Mouse (Mus musculus): ENCODE data around the gene Plin1. TPM values are rescaled to one million over a fixed set of nuclear protein-coding genes. Genes with fewer than 3 reads are reported as not detected.

The Plin1 gene
- polyA plus RNA-seq, 1 experiment from 2014 or later = not detected

- no peak for ATAC-seq (ENCODE audit: low read depth)
- Histone ChIP-seq H3K27ac (replicated peaks) (no peak overlapping the region), H3K9me3 (no peaks in the 10 kb centered on the region), H3K27me3 (no peaks in the 10 kb centered on the region), H3K9ac (no peak overlapping the region), H3K4me2 (no peak overlapping the region), H3K4me3 (no peak overlapping the region), H3K36me3 (no peaks in the 10 kb centered on the region), H3K4me1 (replicated peaks) (no peaks in the 10 kb centered on the region)
- 55% methylated on average over 2 of the region's 2 CpGs for WGBS
These were observed 23.6 kb upstream of the Plin1 start for GRCm38 (mm10) chr7:79756334-79756733.

- H3K36me3 ChIP-seq = no peaks in the 10 kb centered on the region
- no peaks in the 10 kb centered on the region for H3K9me3 ChIP-seq
- ATAC-seq (ENCODE audit: low read depth) = no peak
- H3K9ac ChIP-seq = no peak overlapping the region
- H3K27ac ChIP-seq (replicated peaks) = no peak overlapping the region
- no peak overlapping the region for H3K4me3 ChIP-seq
- H3K4me2 ChIP-seq = no peak overlapping the region
- WGBS = 91% methylated on average over 6 of the region's 6 CpGs
- no peaks in the 10 kb centered on the region; the same call in 1 of the 2 replicates for H3K27me3 ChIP-seq
- no peaks in the 10 kb centered on the region for H3K4me1 ChIP-seq (replicated peaks)
These were observed 16.8 kb upstream of the Plin1 start for GRCm38 (mm10) chr7:79749511-79749910.

GRCm38 (mm10) chr7:79747659-79748058 is 15.0 kb upstream of the Plin1 start:
- no peaks in the 10 kb centered on the region for H3K9me3 ChIP-seq
- ATAC-seq (ENCODE audit: low read depth) = no peak
- H3K36me3 ChIP-seq = no peaks in the 10 kb centered on the region
- no peak overlapping the region for H3K4me2 ChIP-seq
- H3K27ac ChIP-seq (replicated peaks) = no peak overlapping the region
- no peak overlapping the region for H3K4me3 ChIP-seq
- H3K4me1 ChIP-seq (replicated peaks) = peaks cover 9% of the 10 kb centered on the region
- no peak overlapping the region for H3K9ac ChIP-seq
- H3K27me3 ChIP-seq = no peaks in the 10 kb centered on the region; the same call in 1 of the 2 replicates
- 80% methylated on average over 6 of the region's 6 CpGs for WGBS

GRCm38 (mm10) chr7:79744585-79744984 is 11.9 kb upstream of the Plin1 start:
- Histone ChIP-seq H3K4me1 (replicated peaks) (peaks cover 9% of the 10 kb centered on the region), H3K27me3 (no peaks in the 10 kb centered on the region; the same call in 1 of the 2 replicates), H3K9me3 (no peaks in the 10 kb centered on the region), H3K4me3 (no peak overlapping the region), H3K9ac (no peak overlapping the region), H3K27ac (replicated peaks) (no peak overlapping the region), H3K36me3 (no peaks in the 10 kb centered on the region), H3K4me2 (no peak overlapping the region)
- no peak for ATAC-seq (ENCODE audit: low read depth)
- WGBS = 86% methylated on average over 5 of the region's 5 CpGs

- Histone ChIP-seq H3K36me3 (no peaks in the 10 kb centered on the region), H3K9me3 (no peaks in the 10 kb centered on the region), H3K9ac (no peak overlapping the region), H3K4me1 (replicated peaks) (peaks cover 9% of the 10 kb centered on the region), H3K4me2 (no peak overlapping the region), H3K4me3 (no peak overlapping the region), H3K27ac (replicated peaks) (no peak overlapping the region), H3K27me3 (no peaks in the 10 kb centered on the region; the same call in 1 of the 2 replicates)
- no peak for ATAC-seq (ENCODE audit: low read depth)
- 90% methylated on average over 9 of the region's 9 CpGs for WGBS
These were observed 11.3 kb upstream of the Plin1 start for GRCm38 (mm10) chr7:79744051-79744450.

DNA sequence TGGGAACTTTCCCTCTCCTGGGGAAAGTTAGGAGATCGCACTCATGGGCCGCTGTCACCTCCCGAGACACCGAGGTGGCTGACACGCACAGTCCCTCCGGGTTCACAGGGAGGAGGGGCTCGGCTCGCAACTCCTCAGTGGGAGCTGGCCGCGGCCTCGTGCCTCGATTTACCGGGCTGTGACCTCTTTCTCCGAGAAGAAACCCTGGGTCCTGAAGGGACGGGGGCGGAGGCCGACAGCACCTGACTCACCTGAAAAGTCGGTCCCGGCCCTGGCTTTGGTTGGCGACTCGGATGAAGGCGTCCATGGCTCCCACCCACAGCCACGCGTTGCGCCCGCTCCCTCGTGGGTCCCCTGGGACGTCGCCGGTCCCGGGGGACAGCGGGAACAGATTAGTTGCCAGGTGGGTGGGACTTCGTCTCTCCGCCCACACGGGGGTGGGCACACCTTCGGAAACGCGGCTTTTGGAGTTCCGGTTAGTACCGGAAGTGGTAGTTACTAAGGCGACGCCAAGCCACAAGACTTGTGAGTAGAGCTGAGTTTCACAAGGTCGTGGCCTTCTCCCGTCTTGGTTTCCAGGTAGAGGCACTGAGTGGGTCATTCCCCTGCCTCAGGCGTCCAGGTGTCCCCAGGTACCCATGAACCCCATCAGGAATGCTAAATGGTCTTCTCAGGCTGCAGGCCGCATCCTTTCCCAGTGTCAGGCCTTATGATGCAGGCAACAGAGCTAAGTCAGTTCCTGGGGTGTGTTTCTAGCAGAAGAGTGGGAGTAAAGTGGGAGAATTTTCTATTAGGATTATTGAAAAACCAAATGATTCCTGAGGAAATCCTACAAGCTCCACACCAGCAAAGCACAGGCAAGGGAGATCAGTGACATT is 10.2 kb upstream of the Plin1 start, which contains the start of the genes Pex11a and Wdr93:
Gene Pex11a (minus strand): TSS at position 473 of the 878 bp plus-strand sequence.
Gene Wdr93 (plus strand): TSS at position 505 of the 878 bp plus-strand sequence.
- no peaks in the 10 kb centered on the region for H3K9me3 ChIP-seq
- H3K4me1 ChIP-seq (replicated peaks) = peaks cover 9% of the 10 kb centered on the region
- ATAC-seq (ENCODE audit: low read depth) = peak; percentile 94
- peak within 1 kb of the TSS; percentile 72 for H3K9ac ChIP-seq
- peak within 1 kb of the TSS; percentile 65 for H3K4me3 ChIP-seq
- H3K36me3 ChIP-seq = no peaks in the 10 kb centered on the region
- no peak within 1 kb of the TSS for H3K27ac ChIP-seq (replicated peaks)
- 3% methylated on average over 46 of the region's 46 CpGs for WGBS
- peak within 1 kb of the TSS; percentile 93 for H3K4me2 ChIP-seq
- H3K27me3 ChIP-seq = no peaks in the 10 kb centered on the region; the same call in 1 of the 2 replicates

- Histone ChIP-seq H3K36me3 (peaks cover 4% of the 10 kb centered on the region), H3K9ac (peak overlapping the region; percentile 72), H3K27me3 (no peaks in the 10 kb centered on the region; the same call in 1 of the 2 replicates), H3K4me2 (peak overlapping the region; percentile 93), H3K4me3 (peak overlapping the region; percentile 65), H3K4me1 (replicated peaks) (peaks cover 9% of the 10 kb centered on the region), H3K9me3 (no peaks in the 10 kb centered on the region), H3K27ac (replicated peaks) (no peak overlapping the region)
- 22% methylated on average over 11 of the region's 11 CpGs for WGBS
- ATAC-seq (ENCODE audit: low read depth) = no peak
These were observed 9.6 kb upstream of the Plin1 start for GRCm38 (mm10) chr7:79742277-79742658.

DNA sequence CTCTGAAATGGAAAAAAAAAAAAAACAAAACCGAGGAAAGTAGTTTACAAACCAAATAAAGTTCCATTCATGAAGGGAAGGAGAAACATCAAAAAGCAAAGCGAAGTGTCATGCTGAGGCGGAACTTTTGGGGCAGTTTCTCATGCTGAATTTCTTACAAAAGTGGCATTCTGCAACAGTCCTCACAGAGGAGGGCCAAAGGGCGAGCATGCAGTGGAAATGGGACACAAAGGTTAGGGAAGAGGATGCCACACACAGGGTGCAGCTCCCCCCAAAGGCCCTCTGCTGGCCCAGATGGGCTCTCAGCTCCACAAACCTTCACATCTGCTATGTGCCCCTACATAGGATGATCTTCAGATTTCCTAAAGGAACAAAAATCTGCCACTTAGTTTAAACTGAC is 7.6 kb upstream of the Plin1 start:
- WGBS = 77% methylated on average over 4 of the region's 4 CpGs
- ATAC-seq (ENCODE audit: low read depth) = no peak
- H3K9ac ChIP-seq = no peak overlapping the region

GRCm38 (mm10) chr7:79738913-79739312 is 6.2 kb upstream of the Plin1 start:
- H3K27me3 ChIP-seq = no peaks in the 10 kb centered on the region
- no peak overlapping the region for H3K4me2 ChIP-seq
- peaks cover 8% of the 10 kb centered on the region for H3K36me3 ChIP-seq
- no peaks in the 10 kb centered on the region for H3K9me3 ChIP-seq
- H3K9ac ChIP-seq = no peak overlapping the region
- no peak overlapping the region for H3K4me3 ChIP-seq
- H3K27ac ChIP-seq (replicated peaks) = no peak overlapping the region
- no peak for ATAC-seq (ENCODE audit: low read depth)
- H3K4me1 ChIP-seq (replicated peaks) = peaks cover 9% of the 10 kb centered on the region
- 98% methylated on average over 2 of the region's 2 CpGs for WGBS

More for the DNA sequence above, 7.6 kb upstream of the Plin1 start:
- no peak overlapping the region for H3K4me3 ChIP-seq
- peaks cover 9% of the 10 kb centered on the region for H3K4me1 ChIP-seq (replicated peaks)
- H3K27me3 ChIP-seq = no peaks in the 10 kb centered on the region; the same call in 1 of the 2 replicates
- no peaks in the 10 kb centered on the region for H3K9me3 ChIP-seq
- H3K27ac ChIP-seq (replicated peaks) = no peak overlapping the region
- H3K4me2 ChIP-seq = no peak overlapping the region
- H3K36me3 ChIP-seq = peaks cover 8% of the 10 kb centered on the region

DNA sequence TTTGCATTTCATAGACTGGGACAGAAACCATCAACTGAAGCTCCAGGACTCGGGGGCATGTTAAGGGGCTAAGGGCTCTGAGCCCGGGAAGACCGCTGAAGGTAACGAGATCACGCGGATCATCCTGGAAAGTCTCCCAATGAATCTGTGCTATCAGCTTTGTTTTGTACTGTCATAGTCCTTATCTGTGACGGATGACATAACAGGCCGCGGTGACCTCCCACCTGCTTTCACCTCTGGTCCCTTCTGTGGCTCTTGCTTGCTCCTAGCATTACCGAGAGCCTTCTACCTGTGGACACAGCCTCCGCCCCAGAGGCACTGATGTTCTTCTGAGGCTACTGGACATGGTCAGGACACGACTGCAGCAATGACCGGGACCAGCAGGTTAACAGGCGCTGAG is 3.8 kb upstream of the Plin1 start:
- 94% methylated on average over 14 of the region's 14 CpGs for WGBS
- Histone ChIP-seq H3K9me3 (no peaks in the 10 kb centered on the region), H3K9ac (no peak overlapping the region), H3K36me3 (peaks cover 8% of the 10 kb centered on the region), H3K4me3 (no peak overlapping the region), H3K4me2 (no peak overlapping the region), H3K4me1 (replicated peaks) (no peaks in the 10 kb centered on the region), H3K27ac (replicated peaks) (no peak overlapping the region), H3K27me3 (no peaks in the 10 kb centered on the region)
- ATAC-seq (ENCODE audit: low read depth) = no peak

- Histone ChIP-seq H3K4me3 (no peak overlapping the region), H3K9me3 (no peaks in the 10 kb centered on the region), H3K27ac (replicated peaks) (no peak overlapping the region), H3K36me3 (peaks cover 8% of the 10 kb centered on the region), H3K4me1 (replicated peaks) (no peaks in the 10 kb centered on the region), H3K4me2 (no peak overlapping the region), H3K27me3 (no peaks in the 10 kb centered on the region), H3K9ac (no peak overlapping the region)
- WGBS = 83% methylated on average over 8 of the region's 8 CpGs
- ATAC-seq (ENCODE audit: low read depth) = no peak
These were observed 1.9 kb upstream of the Plin1 start for GRCm38 (mm10) chr7:79734563-79734962.

- Histone ChIP-seq H3K4me2 (no peak overlapping the region), H3K27ac (replicated peaks) (no peak overlapping the region), H3K9ac (no peak overlapping the region), H3K36me3 (no peaks in the 10 kb centered on the region; the same call in 1 of the 2 replicates), H3K4me3 (no peak overlapping the region), H3K27me3 (no peaks in the 10 kb centered on the region), H3K4me1 (replicated peaks) (no peaks in the 10 kb centered on the region), H3K9me3 (no peaks in the 10 kb centered on the region)
- no peak for ATAC-seq (ENCODE audit: low read depth)
- 78% methylated on average over 13 of the region's 13 CpGs for WGBS
These were observed 1.3 kb downstream of the Plin1 start for GRCm38 (mm10) chr7:79731438-79731837.

All from neural tube, embryonic 13.5 days (tissue).